Mouse (Mus musculus) thymus, adult 2 months (tissue): ENCODE measurements around the gene Smc3.

Source experiments
- CTCF ChIP-seq: fragments of 200-500 bp; IDR thresholded peaks from 2 replicates; pipeline ENCODE4 v1.5.1; 2012; ENCODE audit warnings: mild to moderate bottlenecking, control low read depth, low read length, moderate library complexity, borderline replicate concordance; ENCODE audit not compliant: control insufficient read depth, poor library complexity, insufficient read depth; ENCODE audit errors: extremely low read depth
- POLR2A ChIP-seq: fragments of 200-500 bp; IDR thresholded peaks from 2 replicates; pipeline ENCODE4 v1.6.1; 2012; ENCODE audit warnings: mild to moderate bottlenecking, low read length, control low read depth, moderate library complexity; ENCODE audit not compliant: control insufficient read depth, poor library complexity, insufficient read depth; ENCODE audit errors: extremely low read depth

DNA sequence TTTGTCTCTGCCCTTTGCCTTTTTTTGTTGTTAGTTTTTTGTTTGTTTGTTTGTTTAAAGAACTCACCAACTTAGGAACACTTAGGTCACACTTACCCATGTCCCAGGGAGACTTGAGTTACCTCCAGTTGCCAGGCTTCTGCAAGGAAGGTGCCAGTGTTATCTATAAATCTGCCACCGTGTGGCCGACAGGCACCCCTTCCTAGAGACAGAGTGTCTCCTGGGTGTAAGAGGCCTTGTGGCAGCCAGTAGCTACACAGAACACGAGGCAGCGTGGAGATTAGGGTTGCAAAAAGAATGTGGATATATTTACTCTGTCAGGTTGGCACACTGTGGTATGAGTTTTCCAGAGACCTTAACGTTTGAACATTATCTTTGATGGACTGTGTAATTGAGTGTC, 47.9 kb downstream of the Smc3 start:
- no peak for TF ChIP-seq CTCF
- TF ChIP-seq POLR2A, result no peak
